In genomic region chr7:5038940-5039339, GRCm38 (mm10) we compare ENCODE assay signal across 1 mouse cellular context.
TF ChIP-seq lines count a peak whose summit lies in the region.

No protein-coding gene starts in this region.

TF ChIP-seq in CH12.LX, 34 proteins besides CTCF, POLR2A, EP300 and RAD21 (continued from another document):
- peak; percentile 80 for TF ChIP-seq ZNF384 (IDR thresholded peaks at IDR 0.05; ENCODE audit: low read depth, low read length)
TF ChIP-seq in CH12.LX: peak in this region for 1.
